Mouse (Mus musculus): ENCODE data around the gene Fam149a.

- TF ChIP-seq POLR2A (IDR thresholded peaks at IDR 0.05; ENCODE audit: borderline replicate concordance, low read depth, low read length) (no peak), CTCF (IDR thresholded peaks at IDR 0.05; ENCODE audit: low read depth, low read length) (no peak)
Measured at GRCm38 (mm10) chr8:45363220-45363619, 18.9 kb downstream of the Fam149a start.

All from bone marrow macrophage, adult 2 months (primary cell).